Mouse (Mus musculus) embryonic facial prominence, embryonic 12.5 days (tissue): ENCODE measurements around the gene Slc30a9. TPM values are rescaled to one million over a fixed set of nuclear protein-coding genes. Genes with fewer than 3 reads are reported as not detected.
A peak's percentile ranks its signal among the peaks of the same experiment; 100 is the strongest.

Source experiments
- ATAC-seq: fragments of 200-750 bp; cut with Nextera tagmentation; 2 replicates; pipeline ENCODE4 v1.8.0; 2017; ENCODE audit not compliant: insufficient number of reproducible peaks, insufficient read depth, low FRiP score, low TSS enrichment
- H3K27ac ChIP-seq: fragments of 300-500 bp; sonication (generic); 2 replicates; pipeline ENCODE4 v1.5.1; 2016; ENCODE audit warnings: mild to moderate bottlenecking
- H3K27me3 ChIP-seq: fragments of 300-500 bp; sonication (generic); 2 replicates; pipeline ENCODE4 v1.6.1; 2016; ENCODE audit warnings: mild to moderate bottlenecking, moderate library complexity
- H3K36me3 ChIP-seq: fragments of 300-500 bp; sonication (generic); 2 replicates; pipeline ENCODE4 v1.6.1; 2016; ENCODE audit warnings: mild to moderate bottlenecking
- H3K4me1 ChIP-seq: fragments of 300-500 bp; sonication (generic); 2 replicates; pipeline ENCODE4 v1.6.1; 2016
- H3K4me2 ChIP-seq: fragments of 300-500 bp; sonication (generic); replicated peaks from 2 replicates; pipeline ENCODE4 v1.6.1; 2016; ENCODE audit warnings: mild to moderate bottlenecking, moderate library complexity
- H3K4me3 ChIP-seq: fragments of 300-500 bp; sonication (generic); 2 replicates; pipeline ENCODE4 v1.5.1; 2016; ENCODE audit warnings: mild to moderate bottlenecking
- H3K9ac ChIP-seq: fragments of 300-500 bp; sonication (generic); 2 replicates; pipeline ENCODE4 v1.6.1; 2016; ENCODE audit warnings: mild to moderate bottlenecking, moderate library complexity
- H3K9me3 ChIP-seq: fragments of 300-500 bp; sonication (generic); 2 replicates; pipeline ENCODE4 v1.6.1; 2016; ENCODE audit warnings: mild to moderate bottlenecking, moderate library complexity
- WGBS: fragments of 180-500 bp; shearing (Covaris S2); methylation state at CpG from one replicate; pipeline ENCODE4 v1.1.7; 2016; 5-methylcytosine and 5-hydroxymethylcytosine counted together
- polyA plus RNA-seq: library from polyadenylated mRNA; unstranded; fragments of >200 nt; fragmentation: Nextera tagmentation; extraction: Ambion mirVana; gene quantifications from 2 replicates; pipeline ENCODE4 v1.2.1, GENCODE M21; 2016

The Slc30a9 gene
- polyA plus RNA-seq, 1 experiment from 2014 or later, result 109 TPM

DNA sequence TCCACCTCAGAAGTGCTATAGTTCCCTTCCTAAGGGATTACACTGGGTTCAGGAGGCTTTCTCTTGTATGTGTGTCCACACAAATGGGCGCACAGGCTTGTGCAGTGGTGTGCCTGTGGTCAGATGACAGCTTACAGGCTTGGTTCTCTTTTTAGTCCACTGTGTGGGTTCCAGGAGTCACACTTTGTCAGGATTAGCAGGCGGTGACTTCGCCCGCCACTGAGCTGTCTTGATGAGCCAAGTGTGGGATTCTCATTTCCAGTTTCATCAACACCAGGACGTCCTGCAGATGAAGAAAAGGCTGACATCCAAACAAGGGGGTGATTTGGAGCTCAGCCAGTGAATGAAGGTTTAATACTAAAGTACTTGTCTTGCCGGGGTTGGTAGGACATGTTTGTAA lies 11.1 kb upstream of the Slc30a9 start:
- no peaks in the 10 kb centered on the region for H3K27me3 ChIP-seq
- H3K4me2 ChIP-seq, result no peak overlapping the region
- no peaks in the 10 kb centered on the region for H3K9me3 ChIP-seq
- ATAC-seq, result no peak
- no peaks in the 10 kb centered on the region for H3K4me1 ChIP-seq
- WGBS, result 84% methylated on average over 6 of the region's 6 CpGs
- no peak overlapping the region for H3K27ac ChIP-seq
- H3K9ac ChIP-seq, result no peak overlapping the region
- H3K4me3 ChIP-seq, result no peak overlapping the region
- H3K36me3 ChIP-seq, result 0 out of 2 replicates have a peak, but pooled peaks cover 5% of the 10 kb centered on the region

DNA sequence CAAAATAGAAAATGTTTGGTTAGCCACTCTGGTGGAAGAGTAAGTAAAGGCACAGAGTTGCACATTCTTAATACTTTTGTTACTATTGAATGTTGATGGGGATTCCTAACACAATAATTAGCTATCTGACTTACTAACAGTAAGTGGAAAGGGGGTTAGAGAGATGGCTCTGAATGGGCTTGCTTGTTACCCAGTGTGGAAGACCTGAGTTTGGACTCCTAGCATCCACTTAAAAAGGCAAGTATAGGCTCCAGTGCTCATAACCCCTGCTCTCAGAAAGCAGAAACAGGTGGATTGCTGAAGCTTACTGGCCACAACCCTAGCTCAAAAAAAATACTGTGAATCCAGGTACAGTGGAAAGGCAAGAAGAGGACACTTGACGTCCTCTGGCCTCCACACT lies 10.6 kb upstream of the Slc30a9 start:
- H3K4me2 ChIP-seq, result no peak overlapping the region
- no peaks in the 10 kb centered on the region for H3K9me3 ChIP-seq
- no peaks in the 10 kb centered on the region for H3K4me1 ChIP-seq
- H3K9ac ChIP-seq, result no peak overlapping the region
- H3K4me3 ChIP-seq, result no peak overlapping the region
- 96% methylated on average over 1 of the region's 1 CpGs for WGBS
- no peak overlapping the region for H3K27ac ChIP-seq
- H3K36me3 ChIP-seq, result 0 out of 2 replicates have a peak, but pooled peaks cover 5% of the 10 kb centered on the region
- ATAC-seq, result no peak
- no peaks in the 10 kb centered on the region for H3K27me3 ChIP-seq

DNA sequence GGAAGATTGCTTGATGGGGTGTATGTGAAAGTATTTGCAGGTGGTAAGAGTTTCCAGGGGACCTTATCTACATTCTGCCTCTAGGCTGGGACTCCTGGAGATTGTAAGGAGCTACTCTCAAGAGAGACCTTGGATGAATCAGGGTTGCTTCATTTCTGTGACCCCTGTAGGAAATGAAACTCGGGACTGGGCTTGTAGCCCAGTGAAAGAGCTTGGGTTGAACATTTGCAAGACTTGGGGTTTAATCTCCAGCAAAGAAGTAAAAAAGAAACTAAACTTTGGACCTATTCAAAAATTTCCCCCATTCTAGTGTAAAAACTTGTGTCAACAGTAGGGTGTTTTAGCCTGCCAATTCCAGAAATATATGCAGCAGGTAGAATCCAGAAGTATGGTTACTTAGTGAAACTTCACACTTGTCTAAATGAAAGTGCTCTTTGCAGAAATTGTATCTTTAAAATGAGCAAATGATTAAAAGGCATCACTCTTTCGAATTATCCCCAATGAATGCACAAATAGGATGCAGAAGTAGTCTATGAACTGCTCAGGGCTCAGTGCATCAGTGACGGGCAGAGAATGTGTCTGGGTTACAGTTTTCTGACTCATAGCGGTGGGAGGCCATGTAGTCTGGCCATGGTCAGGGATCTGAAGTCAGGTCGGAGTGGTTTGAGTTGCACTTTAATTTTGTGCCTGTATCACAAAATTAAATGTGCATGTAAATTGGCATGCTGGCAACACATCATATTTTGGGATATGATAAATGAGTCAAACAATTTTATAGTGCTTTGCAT lies 9.5 kb upstream of the Slc30a9 start:
- H3K9ac ChIP-seq, result no peak overlapping the region
- WGBS, result 87% methylated on average over 5 of the region's 5 CpGs
- H3K4me3 ChIP-seq, result no peak overlapping the region
- ATAC-seq, result no peak
- H3K4me1 ChIP-seq, result no peaks in the 10 kb centered on the region
- no peak overlapping the region for H3K27ac ChIP-seq
- 0 out of 2 replicates have a peak, but pooled peaks cover 5% of the 10 kb centered on the region for H3K36me3 ChIP-seq
- H3K4me2 ChIP-seq, result no peak overlapping the region
- H3K27me3 ChIP-seq, result no peaks in the 10 kb centered on the region
- H3K9me3 ChIP-seq, result no peaks in the 10 kb centered on the region

DNA sequence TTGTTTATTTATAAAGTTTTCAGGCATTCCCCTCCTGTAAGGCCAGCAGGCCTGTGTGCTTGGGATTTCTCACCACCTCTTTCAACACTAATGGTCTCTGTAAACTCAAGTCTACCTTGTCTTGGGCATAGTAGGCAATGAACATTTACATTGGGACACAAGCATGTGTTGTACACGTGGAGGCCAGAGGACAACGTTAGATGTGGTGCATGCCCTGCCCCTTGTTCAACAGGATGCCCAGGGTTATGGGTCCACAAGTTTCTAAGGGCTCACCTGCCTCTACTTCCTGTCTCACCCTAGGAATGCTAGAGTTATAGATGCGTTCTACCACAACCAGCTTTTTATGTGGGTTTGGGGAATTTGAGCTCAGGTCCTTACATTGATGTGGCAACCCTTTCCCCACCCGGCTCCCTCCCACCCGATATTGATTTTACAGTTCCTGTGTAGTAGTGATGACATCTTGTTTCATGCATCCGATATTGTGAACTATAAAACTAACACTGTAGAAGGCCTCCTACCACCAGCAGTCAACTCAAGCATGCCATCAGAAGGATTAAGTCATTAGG lies 6.8 kb upstream of the Slc30a9 start:
- Histone ChIP-seq H3K4me3 (no peak overlapping the region), H3K4me1 (no peaks in the 10 kb centered on the region), H3K27ac (no peak overlapping the region), H3K4me2 (no peak overlapping the region), H3K9ac (no peak overlapping the region), H3K36me3 (no peaks in the 10 kb centered on the region), H3K27me3 (no peaks in the 10 kb centered on the region), H3K9me3 (no peaks in the 10 kb centered on the region)
- WGBS, result 89% methylated on average over 6 of the region's 6 CpGs
- no peak for ATAC-seq

DNA sequence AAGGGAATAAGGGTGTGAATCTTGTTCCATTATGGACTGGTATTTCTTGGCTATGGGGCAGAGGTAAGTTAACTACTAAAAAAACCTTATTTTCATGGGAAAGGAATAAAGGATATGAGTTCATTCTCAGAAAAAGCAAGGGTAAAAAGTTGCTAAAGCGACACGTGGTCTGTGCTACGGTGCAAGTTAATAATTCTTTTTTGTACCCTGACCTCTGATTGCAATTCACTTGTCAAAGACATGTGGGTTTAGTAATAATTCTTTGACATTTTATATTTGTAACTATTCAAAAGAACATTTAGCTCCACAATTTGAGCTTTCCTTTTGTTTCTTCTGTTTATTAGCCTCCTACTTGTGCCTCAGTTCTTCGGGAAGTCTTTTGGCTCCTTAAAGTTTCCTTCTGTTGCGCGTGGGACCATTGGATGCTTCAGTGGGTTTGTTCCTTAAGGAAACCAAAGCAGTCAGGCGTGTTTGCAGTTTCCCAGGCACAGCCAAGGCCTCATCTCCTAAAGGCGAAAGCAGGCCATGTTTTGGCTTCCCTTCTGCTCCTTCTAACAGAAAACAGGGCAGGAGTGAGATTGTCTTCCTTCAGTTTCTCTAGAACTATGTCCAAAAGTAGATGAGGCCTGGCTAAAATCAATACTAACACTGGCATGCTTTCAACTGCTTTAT lies 5.7 kb upstream of the Slc30a9 start:
- H3K27ac ChIP-seq, result no peak overlapping the region
- H3K4me3 ChIP-seq, result no peak overlapping the region
- no peaks in the 10 kb centered on the region for H3K36me3 ChIP-seq
- H3K4me1 ChIP-seq, result no peaks in the 10 kb centered on the region
- H3K9me3 ChIP-seq, result no peaks in the 10 kb centered on the region
- 95% methylated on average over 8 of the region's 8 CpGs for WGBS
- H3K4me2 ChIP-seq, result no peak overlapping the region
- H3K27me3 ChIP-seq, result no peaks in the 10 kb centered on the region
- H3K9ac ChIP-seq, result no peak overlapping the region
- no peak for ATAC-seq

DNA sequence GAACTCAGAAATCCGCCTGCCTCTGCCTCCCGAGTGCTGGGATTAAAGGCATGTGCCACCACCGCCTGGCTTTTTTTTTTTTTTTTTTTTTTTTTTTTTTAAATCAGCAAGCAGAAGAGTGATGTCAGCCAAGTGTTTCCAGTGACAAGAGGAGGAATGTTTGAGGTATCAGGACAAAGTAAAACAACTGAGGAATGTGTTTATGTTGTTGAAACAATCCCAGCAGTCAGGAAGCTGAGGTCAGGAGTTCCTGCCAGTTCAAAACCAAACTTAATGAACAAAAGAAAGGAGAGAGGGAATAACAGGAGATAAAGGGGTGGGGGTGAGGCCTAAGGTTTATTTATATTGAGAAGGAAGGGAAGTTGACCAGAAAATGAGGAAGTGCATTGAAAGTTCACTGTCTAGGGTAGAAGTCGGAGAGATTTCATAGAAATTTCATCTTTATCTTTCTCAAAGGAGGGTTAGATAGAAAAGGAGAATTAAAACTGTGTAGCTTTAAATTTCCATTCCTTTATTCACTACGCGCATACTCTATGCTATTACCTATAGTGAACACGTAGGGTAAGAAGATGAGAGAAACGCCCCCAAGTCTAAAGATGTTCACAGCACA lies 4.9 kb upstream of the Slc30a9 start:
- Histone ChIP-seq H3K4me1 (no peaks in the 10 kb centered on the region), H3K27ac (no peak overlapping the region), H3K9me3 (no peaks in the 10 kb centered on the region), H3K36me3 (no peaks in the 10 kb centered on the region), H3K4me2 (no peak overlapping the region), H3K4me3 (no peak overlapping the region), H3K9ac (no peak overlapping the region), H3K27me3 (no peaks in the 10 kb centered on the region)
- WGBS, result 87% methylated on average over 7 of the region's 8 CpGs
- no peak for ATAC-seq

DNA sequence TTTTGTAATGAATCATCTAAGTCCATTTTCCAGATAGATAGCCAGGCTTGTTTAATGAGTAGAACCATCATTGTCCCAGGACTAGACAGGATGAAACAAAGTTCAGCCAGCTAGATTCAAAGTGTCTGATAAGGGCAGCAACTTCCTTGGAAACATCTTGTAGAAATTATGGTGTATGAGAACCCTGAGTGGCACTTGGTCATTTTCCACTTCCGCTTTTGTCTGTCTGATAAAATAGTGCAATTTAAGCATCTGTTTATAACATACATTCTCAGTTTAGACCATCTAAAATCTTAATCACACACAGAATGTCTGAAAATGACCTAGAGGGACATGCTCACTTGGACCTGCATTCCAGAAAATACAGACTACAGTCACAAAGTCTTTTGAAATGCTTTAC lies 2.9 kb upstream of the Slc30a9 start:
- peaks cover 7% of the 10 kb centered on the region for H3K4me1 ChIP-seq
- H3K36me3 ChIP-seq, result no peaks in the 10 kb centered on the region
- no peak overlapping the region for H3K27ac ChIP-seq
- ATAC-seq, result no peak
- H3K9me3 ChIP-seq, result no peaks in the 10 kb centered on the region
- no peak overlapping the region for H3K4me3 ChIP-seq
- 80% methylated on average over 1 of the region's 1 CpGs for WGBS
- H3K4me2 ChIP-seq, result no peak overlapping the region
- no peak overlapping the region for H3K9ac ChIP-seq
- no peaks in the 10 kb centered on the region for H3K27me3 ChIP-seq

DNA sequence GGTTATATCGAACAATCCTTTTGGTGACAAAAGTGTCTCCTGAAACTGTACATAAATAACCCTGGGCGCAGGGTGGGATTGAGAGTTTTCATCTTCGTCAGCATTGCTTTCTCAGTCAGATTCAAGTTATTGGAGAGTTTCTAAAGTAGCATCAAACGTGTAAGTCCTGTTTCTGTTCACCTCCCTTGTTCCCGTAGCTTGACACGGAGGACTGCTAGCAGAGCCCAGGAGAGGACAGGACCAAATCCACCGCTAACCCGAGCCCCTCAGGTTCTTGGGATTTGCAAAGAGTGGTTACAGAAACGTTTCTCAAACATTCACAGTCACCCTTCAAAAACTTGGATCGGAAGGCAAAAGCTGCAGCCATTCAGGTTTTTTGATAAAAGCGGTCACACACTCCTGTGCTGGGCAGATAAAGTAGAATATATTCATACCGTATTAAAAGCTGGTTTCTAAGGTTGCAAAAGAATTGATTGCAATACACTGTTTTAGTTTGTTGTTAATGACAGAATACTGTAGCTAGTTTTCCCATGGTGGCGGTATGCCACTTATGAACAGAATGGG lies 986 bp downstream of the Slc30a9 start:
- 35% methylated on average over 13 of the region's 13 CpGs for WGBS
- H3K27ac ChIP-seq, result no peak overlapping the region

DNA sequence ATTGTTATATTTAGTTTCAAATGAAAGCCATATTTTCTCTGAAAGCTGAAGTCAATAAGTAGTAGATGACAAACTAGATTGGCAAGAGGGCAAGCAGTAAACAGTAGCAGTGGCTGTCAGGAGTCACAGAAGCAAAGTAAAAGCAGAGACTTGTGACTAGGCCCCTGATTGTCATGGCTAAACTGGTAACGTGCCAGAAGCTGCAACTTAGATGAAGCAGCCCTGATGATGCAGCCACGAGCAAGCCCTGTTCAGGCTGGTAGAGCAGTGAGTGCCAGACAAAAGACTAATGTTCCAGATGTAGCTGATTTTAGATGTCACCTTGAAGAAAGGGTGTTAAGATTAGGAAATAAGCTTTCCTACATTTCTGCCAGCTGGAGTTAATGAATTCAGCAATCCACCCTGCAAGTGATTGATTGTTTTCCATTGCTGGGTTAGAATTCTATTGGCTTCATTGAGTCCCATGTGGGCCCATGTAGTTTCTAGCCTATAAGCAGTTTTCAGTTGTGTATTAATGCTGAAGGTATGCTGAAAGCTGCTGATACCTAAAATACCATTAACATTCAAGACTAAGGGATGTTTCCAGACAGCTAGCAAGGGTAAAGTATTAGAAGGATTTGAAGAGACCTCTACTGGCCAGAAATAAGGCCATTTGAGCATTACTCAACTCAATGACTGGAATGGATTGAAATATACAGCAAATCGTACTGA lies 5.2 kb downstream of the Slc30a9 start:
- Histone ChIP-seq H3K36me3 (no peaks in the 10 kb centered on the region), H3K27ac (no peak overlapping the region), H3K4me3 (no peak overlapping the region), H3K9me3 (no peaks in the 10 kb centered on the region), H3K27me3 (no peaks in the 10 kb centered on the region), H3K4me2 (no peak overlapping the region), H3K9ac (no peak overlapping the region), H3K4me1 (peaks cover 7% of the 10 kb centered on the region)
- no peak for ATAC-seq
- 83% methylated on average over 3 of the region's 3 CpGs for WGBS

More for the DNA sequence above, 986 bp downstream of the Slc30a9 start:
- Histone ChIP-seq H3K9ac (peak overlapping the region; percentile 88), H3K27me3 (no peaks in the 10 kb centered on the region), H3K4me3 (peak overlapping the region; percentile 97), H3K36me3 (no peaks in the 10 kb centered on the region), H3K4me2 (peak overlapping the region; percentile 76), H3K9me3 (no peaks in the 10 kb centered on the region), H3K4me1 (peaks cover 7% of the 10 kb centered on the region)
- no peak for ATAC-seq

DNA sequence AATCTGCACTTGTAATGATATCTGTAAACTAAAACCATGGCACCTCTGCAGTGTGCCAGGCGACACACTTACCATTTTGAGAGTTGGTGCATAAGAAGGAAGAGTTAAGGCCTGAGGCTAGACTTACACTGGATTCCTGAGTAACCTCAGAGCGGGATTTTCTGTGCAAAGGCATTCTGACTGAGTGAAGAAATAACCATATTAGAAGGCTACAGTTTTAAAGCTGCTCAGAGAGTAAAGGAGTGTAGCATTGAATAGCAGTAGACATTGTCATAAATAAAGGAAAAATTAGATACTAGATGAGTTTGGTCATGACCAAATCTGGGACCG lies 5.7 kb downstream of the Slc30a9 start:
- Histone ChIP-seq H3K9me3 (no peaks in the 10 kb centered on the region), H3K4me1 (peaks cover 7% of the 10 kb centered on the region), H3K27me3 (no peaks in the 10 kb centered on the region), H3K4me2 (no peak overlapping the region), H3K36me3 (0 out of 2 replicates have a peak, but pooled peaks cover under 1% of the 10 kb centered on the region), H3K27ac (no peak overlapping the region), H3K9ac (no peak overlapping the region), H3K4me3 (no peak overlapping the region)
- no peak for ATAC-seq
- 82% methylated on average over 3 of the region's 3 CpGs for WGBS

DNA sequence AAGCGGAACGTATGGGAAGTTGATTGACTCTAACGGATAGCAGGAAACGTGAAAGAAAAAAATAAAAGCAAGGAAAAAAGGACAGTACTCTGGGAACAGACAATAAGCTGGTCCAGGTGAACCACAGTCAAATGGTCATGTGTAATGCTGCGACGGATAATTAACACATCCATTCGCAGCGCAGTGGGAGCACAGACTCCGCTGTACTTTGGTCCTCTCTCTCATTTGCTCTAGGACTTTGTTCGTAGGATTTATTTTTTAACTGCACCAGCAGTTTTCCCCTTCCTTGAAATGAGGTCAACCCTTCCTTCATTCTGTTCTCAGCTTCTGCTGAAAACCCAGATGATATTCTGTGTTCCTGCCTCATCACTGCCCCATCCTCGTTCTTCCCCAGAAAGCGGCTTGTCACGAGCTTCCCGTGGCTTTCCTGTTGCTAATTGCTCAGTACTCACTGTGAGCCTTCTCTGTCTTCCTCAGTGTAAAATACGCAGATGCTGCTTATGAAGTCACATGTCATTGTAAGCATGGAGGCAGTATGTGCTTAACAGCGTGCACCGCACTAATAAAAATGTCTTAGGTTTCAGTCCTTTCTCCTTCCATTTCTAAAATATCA lies 15.0 kb downstream of the Slc30a9 start:
- H3K4me2 ChIP-seq, result no peak overlapping the region
- H3K36me3 ChIP-seq, result peaks cover 14% of the 10 kb centered on the region
- no peak overlapping the region for H3K4me3 ChIP-seq
- H3K9me3 ChIP-seq, result no peaks in the 10 kb centered on the region
- no peaks in the 10 kb centered on the region for H3K4me1 ChIP-seq
- H3K27ac ChIP-seq, result no peak overlapping the region
- ATAC-seq, result no peak
- 86% methylated on average over 17 of the region's 17 CpGs for WGBS
- no peak overlapping the region for H3K9ac ChIP-seq
- H3K27me3 ChIP-seq, result no peaks in the 10 kb centered on the region
